Mouse (Mus musculus): Measurements from ENCODE around the gene Pnliprp2.

DNA sequence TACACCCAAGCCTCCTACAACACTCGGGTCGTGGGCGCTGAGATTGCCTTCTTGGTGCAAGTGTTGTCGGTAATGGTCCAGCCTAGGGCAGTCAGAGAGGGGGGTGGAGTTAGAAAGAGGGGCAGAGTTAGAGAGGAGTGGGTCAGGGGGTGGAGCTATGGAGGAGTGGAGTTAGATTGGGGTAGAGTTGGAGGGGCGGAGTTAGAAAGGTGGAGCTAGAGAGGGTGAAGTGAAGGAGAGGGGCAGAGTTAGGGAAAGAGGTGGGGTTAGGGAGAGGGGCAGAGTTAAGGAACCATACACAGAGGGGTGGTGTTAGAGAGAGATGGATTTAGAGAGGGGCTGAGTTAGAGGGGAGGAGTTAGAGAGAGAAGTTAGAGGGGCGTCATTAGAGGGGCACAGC lies 2.8 kb downstream of the Pnliprp2 start:
- no peak for TF ChIP-seq CTCF (conservative IDR thresholded peaks at IDR 0.05; ENCODE audit: insufficient read depth, insufficient read length, low read depth, low read length)
- no peak for TF ChIP-seq POLR2A (IDR thresholded peaks at IDR 0.05; ENCODE audit: low read depth, low read length)

All from kidney, adult 2 months (tissue).